Mouse (Mus musculus) left cerebral cortex, adult 11 months (tissue): ENCODE measurements at regions not wholly inside any gene's neighbourhood (a gene's known extent, or its start where the extent isn't known, plus 50 kb on each side); places are given as distances from the start of the nearest gene placed in this dataset.

ENCODE experiments used
- DNase-seq: peaks from one replicate; pipeline ENCODE4 v3.0.0; 2022; ENCODE audit warnings: low spot score

DNA sequence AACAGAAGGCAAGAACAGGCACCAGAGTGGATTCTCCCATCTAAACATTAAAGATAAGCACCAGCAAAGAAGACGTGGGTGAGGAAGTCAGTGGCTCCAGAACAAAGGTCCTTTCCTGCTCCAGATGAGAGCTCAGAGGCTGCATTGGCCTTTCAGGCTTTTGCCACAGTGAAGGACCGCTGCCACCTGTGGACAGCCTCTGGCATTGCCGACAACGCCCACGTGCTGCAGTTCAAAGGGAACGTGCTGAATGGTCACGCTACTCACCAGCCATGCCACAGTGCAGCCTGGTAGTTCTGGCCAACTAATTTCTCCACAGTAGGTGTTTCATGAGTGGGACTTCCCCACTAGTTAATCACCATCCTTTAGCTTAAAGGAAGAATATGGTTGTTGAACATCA is 365.1 kb downstream of the Dmrt2 start:
- no peak for DNase-seq

DNA sequence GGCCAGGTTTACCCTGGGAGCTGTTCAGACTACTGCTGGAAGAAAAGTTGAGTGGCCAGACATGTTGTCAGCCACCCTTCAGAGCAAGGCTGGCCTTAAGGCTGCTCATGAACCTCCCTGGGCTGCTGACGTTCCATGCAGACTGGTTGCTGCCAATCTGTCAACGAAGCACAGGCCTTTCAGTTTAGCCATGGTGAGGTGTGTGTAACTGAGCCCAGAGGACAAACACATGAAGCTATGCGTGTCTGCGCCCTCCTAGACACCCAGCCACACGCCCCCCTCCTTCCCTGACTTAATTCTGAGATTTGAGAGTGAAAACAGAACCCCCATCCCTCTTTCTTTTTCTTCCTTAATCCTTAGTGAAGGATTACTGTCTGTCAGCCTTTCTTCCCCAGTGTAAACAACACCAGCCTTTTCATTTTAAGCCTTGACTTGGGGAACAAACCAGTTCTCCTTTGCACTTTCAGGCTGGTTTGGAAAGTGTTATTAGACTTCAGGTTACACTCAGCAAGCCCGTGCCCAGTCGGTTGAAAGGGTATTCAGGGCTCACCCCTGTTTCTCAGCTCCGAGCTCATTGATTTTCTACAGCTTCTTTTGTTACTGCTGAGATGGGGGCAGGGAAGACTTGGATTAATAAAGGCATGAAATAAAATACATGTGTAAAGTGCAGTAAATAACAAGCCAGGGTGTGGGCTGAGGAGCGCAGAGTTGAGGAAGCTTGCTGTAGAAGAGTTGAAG is 379.4 kb downstream of the Dmrt2 start:
- no peak for DNase-seq

DNA sequence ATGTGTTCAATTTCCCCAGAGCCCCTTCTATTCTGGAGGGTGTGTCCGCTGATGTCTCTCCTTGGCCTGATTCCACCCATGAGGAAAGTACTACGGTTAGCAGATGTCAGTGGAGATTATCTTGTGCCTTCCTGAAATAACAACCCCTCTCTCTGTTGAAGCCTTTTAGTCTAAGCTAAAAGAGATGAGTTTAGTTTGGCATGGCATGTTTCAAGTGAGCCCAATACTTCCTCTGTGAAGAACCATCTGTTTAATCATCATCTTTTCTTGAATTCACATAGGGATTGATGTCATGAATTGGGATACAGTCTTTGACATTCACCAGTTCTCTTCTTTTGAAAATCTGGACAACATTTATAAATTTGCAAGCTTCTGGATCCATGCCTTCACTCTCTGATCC is 387.5 kb downstream of the Dmrt2 start:
- DNase-seq: no peak

DNA sequence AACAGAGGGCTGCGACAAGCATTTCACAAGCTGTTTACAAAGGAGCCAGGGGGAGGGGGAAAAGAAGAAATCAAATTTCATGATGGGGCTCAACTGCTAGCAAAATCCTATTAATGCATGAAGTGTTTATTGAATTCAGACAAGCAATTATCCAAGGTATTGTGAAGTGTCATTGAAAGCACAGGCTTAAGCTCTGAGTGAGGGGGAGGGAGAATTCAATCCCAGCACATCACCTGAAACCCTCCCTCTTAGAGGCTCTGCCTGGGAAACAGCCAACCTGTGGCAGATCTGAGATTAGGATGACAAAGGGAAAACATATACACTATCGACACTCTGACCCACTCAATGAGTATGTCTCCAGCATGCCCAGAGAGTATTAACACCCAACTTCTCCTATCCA is 396.3 kb downstream of the Dmrt2 start:
- no peak for DNase-seq

DNA sequence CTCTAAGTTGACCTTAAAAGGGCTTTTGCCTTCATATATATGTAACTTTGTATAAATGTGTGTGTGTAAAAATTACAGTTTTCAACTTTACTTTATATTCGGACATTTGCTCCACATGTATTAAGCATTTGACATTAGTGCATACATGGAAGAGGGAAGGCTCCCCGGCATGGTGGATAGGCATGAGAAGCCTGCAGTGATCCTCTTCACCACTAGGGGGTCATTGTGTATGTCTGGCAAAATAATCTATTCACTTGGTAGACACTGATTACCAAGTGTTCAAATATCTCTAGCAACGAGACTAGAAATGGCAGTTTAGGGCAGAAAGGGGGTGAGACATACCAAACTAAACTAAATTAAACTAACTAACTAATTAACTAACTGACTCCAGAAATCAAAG is 397.7 kb downstream of the Dmrt2 start:
- no peak for DNase-seq

DNA sequence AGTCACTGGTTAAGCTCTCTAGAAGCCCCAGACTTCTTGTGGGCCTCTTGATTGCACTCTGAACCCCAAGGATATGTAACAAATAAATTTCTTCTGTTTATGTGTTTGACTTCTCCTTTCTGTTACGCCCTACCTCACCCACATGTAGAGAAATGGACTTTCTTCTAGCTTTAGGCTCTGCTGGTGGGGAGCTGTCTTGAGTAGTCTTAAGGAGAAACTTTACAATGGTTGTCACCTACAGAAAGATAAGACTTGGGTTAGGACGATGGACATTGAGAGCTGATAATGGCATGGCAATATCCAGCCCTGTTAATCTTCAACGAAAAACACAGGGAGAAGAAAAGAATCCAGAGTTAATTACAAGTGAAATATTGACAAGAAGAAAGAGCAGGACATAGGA is 416.1 kb downstream of the Dmrt2 start:
- no peak for DNase-seq

DNA sequence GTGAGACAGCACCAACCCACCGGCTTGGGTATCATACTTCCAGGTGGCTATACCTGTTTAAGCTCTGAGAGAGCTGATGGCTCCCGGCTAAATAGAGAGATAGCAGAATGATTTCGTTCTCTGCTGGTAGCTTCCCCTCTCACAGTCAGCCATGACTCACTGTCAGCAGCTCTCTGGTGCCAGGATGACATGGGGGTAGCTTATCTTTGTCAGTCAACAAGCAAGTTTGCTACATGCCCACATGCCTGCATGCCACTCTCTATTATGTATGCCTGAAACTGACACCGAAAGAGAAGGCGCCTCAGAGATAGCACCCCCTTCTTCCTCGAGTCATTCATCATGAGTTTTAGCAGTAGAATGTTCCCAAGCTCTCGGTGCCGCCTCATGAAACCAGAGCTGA is 419.2 kb downstream of the Dmrt2 start:
- no peak for DNase-seq

DNA sequence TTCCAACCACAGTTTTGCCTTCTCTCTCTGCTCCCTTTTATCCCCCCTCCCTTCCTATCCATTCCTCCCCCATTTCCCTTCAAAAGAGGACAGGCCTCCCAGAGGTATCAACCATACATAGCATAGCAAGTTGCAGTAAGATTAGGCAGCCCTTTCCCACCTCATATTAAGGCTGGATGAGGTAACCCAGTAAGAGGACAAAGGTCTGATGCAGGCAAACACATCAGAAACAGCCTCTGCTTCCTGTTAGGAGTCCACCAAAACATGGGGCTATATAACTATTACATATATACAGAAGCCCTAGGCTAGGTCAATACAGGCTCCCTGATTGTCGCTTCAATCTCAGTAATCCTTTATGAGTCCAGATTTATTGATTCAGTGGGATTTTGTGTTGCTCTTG is 421.6 kb downstream of the Dmrt2 start:
- DNase-seq: no peak

DNA sequence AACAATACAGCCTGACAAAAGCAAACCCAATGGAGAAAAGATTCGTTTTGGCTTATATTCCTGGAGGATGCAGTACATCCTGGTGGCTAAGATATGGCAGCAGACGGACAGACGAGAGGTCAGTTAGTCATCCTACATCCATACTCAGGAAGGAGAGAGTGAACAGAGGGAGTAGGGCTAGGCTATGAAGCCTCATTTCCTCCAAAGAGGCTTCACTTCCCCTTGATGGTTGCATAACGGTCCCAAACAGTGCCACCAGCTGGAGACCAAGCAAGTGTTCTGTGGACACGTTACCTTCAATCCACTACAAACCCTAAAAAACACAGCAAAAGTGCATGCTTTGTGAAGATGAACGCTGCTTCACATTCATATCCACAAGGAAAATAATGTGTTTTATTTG is 442.1 kb downstream of the Dmrt2 start:
- no peak for DNase-seq

DNA sequence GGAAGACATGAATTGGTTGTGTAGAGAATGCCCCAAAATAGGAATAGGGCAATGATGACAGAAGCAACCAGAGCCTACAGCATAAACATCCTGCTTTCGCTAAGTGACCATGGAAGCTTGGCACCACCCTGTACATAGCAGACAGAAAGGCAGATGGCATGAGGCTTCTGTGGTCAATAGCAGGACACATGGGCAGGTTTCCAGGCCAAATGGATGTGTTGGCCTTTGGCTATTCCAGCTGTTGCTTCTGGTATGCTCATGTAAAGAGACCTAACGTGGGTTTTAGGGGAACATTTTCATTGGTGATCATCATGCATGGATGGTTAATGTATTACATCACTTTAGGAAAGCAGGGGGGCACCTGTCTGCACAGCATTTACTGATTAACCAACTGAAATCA is 456.2 kb downstream of the Dmrt2 start:
- no peak for DNase-seq

DNA sequence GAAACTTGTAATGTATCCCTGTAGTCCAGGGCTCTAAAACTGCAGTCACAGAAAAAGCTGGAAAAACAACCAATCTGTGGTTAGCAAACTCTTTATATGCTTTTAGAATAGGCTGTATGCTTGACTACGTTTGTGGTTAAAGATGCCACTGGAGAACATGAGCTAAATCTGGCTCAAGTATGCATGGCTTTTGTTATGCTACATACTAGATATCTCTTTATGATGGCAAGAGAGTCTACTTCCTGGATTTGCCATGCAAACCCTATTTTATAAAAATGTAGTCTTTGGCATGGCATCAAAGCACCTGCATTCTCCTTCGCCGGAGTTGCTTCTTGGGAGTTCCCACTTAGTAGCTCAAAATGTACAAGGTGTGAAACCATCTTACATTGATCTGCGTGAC is 462.2 kb downstream of the Dmrt2 start:
- no peak for DNase-seq

DNA sequence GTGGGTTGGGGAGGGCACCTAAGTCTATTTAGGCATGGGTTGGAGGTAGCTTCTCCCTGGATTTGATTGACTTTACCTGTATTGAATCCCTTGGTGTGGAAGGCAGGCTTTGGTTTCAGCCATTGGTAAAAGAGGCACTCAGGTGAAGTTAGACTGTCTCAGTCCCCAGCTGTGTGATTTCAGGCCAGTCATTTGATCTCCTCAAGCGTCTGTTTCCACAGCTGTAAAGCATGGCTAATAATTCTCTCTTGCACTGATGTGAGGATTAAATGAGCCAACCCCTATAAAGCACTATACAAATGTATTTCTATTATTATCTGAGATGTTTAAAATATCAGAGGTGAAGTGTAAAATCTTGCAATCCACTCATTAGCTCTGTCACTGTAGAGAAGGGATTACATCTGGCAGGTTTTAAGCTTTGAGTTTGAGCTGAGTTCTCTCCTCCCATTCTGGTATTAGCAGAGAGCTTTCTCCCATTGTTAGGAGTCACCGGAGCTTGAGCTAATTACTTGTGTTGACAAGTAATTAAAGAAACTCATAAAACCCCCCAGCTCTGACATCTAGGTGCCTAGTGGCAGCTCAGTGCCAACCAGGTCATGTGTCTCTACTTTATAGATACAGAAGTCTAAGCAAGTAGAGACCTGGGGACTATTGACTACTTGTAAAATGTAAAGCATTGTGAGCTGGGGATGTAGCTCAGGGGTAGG is 463.3 kb downstream of the Dmrt2 start:
- no peak for DNase-seq

DNA sequence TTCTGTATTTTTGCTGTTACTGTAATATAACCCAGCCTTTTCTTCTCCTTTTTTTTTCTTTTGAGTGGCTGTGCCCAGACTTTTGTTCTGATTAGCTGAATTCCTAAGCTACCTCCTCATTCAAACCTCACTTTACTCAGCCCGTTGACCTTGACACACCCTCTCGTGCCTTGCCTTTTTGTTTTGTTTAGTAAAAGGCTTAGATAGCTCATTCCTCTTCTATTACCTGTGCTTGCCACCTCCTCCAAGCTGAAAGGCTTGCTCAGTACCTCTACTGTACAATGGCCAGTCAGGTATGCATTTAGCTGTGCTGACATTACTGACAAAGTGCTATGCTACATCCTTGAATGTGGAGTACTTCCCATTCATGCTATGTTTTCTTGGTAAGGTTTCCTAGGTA is 464.2 kb upstream of the Smarca2 start:
- no peak for DNase-seq

DNA sequence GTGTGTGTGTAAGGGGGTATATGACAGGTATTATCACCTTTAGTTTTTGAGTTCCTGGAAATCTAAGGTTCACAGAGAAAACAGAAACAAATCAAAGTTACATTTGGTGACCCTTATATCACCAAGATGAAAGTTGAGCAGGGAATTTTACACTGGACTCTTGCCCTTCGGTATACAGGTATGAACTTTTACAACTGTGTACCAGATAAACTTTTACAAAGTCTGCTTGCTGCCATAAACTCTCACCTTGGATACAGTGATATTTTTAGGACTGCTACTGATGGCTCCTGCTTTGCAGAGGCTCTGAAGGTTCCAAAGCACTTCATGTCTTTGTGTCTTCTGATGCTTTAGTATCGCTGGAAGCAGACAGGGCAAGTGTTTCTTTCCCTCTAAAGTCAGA is 461.3 kb upstream of the Smarca2 start:
- no peak for DNase-seq

DNA sequence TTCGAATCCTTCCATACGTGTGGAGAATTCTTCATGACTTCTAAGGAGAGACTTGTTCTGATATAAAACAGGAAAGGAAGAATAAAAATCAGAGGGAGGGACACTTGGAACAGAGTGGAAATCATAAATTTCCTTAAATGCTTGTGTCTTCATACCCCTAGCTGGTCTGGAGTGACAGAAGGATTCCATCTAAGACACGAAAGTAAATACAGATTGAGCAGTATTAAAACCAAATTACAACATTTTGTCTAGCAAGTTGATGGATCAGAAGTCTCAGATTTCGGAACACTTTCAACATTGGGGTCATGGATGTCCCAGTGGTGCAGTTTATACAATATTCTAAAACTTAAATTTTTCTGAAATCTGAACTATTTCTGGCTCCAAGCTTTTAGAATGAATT is 453.6 kb upstream of the Smarca2 start:
- no peak for DNase-seq

DNA sequence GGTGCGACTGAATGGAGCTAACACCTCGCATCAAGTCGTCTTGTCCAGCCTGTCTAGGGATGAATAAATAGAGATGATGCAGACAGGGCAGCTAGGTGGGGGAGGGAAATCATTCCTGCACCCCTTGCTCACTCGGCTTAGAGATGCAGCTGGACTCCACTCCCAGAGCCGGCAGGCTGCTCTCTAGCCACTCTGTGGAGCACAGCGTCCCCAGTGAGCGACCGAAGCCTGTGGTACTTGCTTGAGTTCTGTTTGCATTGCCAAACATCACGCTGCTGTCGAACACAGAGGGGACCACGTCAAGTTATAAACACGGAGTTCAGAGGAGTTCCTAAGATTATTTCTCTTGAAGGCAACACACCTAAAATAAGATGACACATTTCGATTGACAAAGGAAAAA is 439.9 kb upstream of the Smarca2 start:
- no peak for DNase-seq

DNA sequence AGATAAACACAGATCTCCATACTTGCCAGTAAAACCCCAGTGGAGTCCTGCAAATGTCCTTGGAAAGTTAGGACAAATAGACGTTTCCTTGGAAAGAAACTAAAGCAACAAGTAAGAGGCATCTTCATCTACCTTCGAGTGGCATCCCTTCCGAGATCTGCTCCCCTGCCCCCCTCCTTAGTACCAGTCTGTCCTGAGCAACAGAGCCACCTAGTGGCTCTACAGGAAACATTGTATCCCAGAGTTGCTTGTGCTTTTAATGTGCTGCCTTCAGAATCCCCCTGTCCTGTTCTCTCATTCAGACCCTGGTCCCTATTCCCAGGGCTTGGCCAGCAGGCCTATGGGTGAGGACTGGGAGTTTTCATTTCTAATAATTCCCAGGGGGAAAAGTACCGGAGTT is 423.1 kb upstream of the Smarca2 start:
- DNase-seq: no peak

DNA sequence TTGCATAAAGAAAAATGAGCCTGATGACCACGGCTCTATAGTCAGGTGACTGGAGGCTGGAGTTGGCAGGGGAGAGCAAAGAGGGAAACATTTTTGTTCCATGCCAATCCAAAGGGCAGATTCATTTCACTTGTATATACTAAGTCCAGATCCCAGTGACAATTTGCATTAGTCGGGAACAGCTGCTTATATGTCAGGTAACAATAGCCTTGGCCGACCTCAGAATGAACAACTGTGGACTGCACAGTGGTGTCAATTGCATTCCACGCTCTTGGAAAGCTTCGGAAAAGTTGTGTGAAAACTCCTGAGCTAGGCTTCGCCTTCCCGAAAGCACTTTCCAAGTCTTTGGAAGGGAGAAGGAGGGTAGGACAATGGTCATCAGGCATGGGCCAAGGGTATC is 419.8 kb upstream of the Smarca2 start:
- no peak for DNase-seq

DNA sequence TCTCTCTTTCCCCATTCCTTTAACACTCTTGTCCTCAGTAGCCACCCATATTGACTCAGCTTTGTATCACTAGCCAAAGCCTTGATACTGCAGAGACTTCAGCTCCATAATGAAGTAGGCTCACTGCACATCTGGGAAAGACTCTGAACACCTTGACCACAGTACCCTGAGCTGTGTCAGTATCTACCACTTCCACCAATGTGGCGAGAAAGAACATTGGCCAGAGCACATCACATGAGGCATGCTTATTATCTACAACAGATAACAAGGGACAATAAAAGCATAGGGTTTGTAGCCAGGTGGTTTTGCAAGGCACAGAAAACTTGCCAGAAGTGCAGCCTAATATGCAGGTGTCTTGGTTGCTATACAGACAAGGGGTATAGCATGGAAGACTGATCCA is 414.0 kb upstream of the Smarca2 start:
- no peak for DNase-seq

DNA sequence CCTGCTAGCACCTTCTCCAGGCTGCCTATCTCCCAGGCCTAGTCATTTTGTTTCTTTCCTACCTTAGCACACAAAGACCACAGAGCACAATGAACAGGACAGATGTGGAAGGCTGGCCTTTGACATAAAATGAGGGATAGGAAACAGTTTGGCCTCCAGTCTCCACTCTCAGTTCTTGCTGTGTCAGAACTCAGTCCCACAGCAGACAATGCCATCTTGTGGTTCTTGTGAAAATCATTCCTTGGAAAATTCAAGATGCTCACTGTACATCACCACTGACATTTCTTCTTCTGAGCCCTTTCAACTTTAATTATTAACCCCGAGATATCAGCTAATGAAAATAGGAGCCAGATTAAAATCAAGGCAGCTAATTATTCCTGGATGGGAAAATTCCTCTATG is 411.2 kb upstream of the Smarca2 start:
- DNase-seq: no peak

DNA sequence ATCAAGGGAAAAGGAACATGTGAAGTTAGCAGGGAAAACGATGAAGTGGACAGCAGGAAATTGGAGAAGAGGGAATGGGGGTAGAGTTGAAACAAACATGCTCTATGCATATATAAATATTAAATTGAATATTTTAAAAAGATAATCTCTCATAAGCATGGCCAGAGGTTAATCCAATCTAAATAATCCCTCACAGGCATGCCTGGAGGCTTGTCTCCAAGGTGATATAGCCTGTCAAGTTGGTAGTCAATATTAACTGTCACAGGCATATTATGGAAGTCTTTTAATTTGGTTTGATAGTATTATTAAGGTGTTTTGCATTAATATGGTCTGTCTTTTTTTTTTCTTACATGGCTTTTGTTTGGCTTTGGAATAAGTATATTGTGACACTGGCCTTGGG is 396.1 kb upstream of the Smarca2 start:
- DNase-seq: no peak

DNA sequence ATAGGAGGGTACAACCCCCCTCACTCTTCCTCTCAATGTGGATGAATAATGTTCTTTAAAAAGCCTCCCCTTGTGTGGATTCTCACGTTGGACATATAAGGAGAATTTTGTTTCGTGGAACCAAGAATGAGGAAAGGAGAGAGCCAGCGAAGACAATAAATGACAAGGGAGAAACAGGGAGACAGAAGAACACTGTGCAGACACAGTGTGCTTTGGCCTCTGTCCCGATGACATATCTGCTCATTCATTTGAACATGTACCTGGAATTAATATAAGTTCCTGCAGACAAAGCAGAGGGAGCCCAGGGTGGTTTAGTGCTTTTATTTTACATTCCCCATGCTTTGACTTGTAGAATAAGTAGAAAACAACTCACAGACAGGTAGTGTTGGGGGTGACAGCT is 370.3 kb upstream of the Smarca2 start:
- DNase-seq: no peak

DNA sequence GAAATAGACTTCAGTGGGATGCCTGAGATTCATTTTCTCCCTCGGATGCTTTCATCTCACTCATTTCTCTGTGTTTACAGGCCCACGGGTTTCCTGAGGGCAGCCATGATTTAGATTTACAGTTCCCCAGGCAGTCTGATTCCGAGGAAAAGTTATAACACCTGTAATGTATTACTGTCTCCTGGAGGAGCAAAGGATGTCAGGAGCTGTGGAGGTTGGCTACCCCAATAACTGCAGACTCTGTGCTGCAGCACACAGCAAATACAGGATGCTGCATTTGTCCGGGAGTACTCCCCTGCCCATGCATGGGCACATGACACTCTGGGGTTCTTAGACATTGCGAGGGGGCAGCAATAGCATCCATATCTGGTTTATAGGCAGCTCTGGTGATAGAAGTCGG is 360.8 kb upstream of the Smarca2 start:
- DNase-seq: no peak

DNA sequence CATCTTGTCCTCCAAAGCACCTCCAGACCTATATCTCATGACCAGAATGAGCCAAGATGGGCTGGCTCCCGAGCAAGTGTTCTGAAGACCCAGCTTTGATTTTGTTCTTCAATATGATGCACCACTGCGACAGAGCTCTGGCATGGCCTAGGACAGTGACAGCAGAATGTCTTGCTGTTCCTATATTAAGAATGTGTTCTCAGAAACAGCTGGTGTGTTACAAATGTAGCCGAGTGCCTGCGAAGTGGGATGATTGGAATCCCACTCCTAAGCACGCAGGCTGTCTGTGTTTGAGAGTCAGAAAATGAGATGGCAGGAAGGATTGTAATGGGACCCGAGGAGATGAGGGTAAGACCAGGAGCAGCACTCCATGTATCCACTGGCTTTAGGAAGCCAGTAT is 355.1 kb upstream of the Smarca2 start:
- peak; percentile 32 for DNase-seq
